Mouse (Mus musculus) induced T-regulatory cell, adult 2 months (primary cell): ENCODE data around the gene Tspan13.

Experiments
- DNase-seq: peaks from one replicate; pipeline ENCODE4 v3.0.0-alpha.2; 2012; ENCODE audit warnings: low read depth

The Tspan13 gene

GRCm38 (mm10) chr12:36042348-36042778 lies at the start of gene Tspan13:
TSS of gene Tspan13 (minus strand) at chr12:36042500.
- DNase-seq = peak; percentile 93

GRCm38 (mm10) chr12:36091964-36092363 lies 49.7 kb upstream of the Tspan13 start:
- no peak for DNase-seq

- no peak for DNase-seq
Measured at GRCm38 (mm10) chr12:36089221-36089620, 46.9 kb upstream of the Tspan13 start.

GRCm38 (mm10) chr12:36088804-36089203 lies 46.5 kb upstream of the Tspan13 start:
- DNase-seq = no peak

GRCm38 (mm10) chr12:36085380-36085779 lies 43.1 kb upstream of the Tspan13 start:
- DNase-seq = no peak

GRCm38 (mm10) chr12:36078101-36078899 lies 36.0 kb upstream of the Tspan13 start:
- DNase-seq = peak; percentile 14

- peak; percentile 31 for DNase-seq
Measured at GRCm38 (mm10) chr12:36072860-36073259, 30.6 kb upstream of the Tspan13 start.

- no peak for DNase-seq
Measured at GRCm38 (mm10) chr12:36070231-36070630, 27.9 kb upstream of the Tspan13 start.

GRCm38 (mm10) chr12:36067538-36067937 lies 25.2 kb upstream of the Tspan13 start:
- peak; percentile 47 for DNase-seq

- no peak for DNase-seq
Measured at GRCm38 (mm10) chr12:36065911-36066310, 23.6 kb upstream of the Tspan13 start.

- DNase-seq = no peak
Measured at GRCm38 (mm10) chr12:36057699-36058098, 15.4 kb upstream of the Tspan13 start.

GRCm38 (mm10) chr12:36050276-36050675 lies 8.0 kb upstream of the Tspan13 start:
- DNase-seq = no peak

- DNase-seq = no peak
Measured at GRCm38 (mm10) chr12:36047593-36047992, 5.3 kb upstream of the Tspan13 start.

GRCm38 (mm10) chr12:36046196-36046595 lies 3.9 kb upstream of the Tspan13 start:
- no peak for DNase-seq

GRCm38 (mm10) chr12:36044691-36045090 lies 2.4 kb upstream of the Tspan13 start:
- DNase-seq = no peak

GRCm38 (mm10) chr12:36041703-36042347 lies 475 bp downstream of the Tspan13 start:
- DNase-seq = peak; percentile 78

- no peak for DNase-seq
Measured at GRCm38 (mm10) chr12:36041281-36041589, 1.1 kb downstream of the Tspan13 start.

GRCm38 (mm10) chr12:36040571-36041280 lies 1.6 kb downstream of the Tspan13 start:
- peak; percentile 68 for DNase-seq

GRCm38 (mm10) chr12:36039541-36040084 lies 2.7 kb downstream of the Tspan13 start:
- peak; percentile 67 for DNase-seq

GRCm38 (mm10) chr12:36036776-36037175 lies 5.5 kb downstream of the Tspan13 start:
- DNase-seq = peak; percentile 75

GRCm38 (mm10) chr12:36036121-36036520 lies 6.2 kb downstream of the Tspan13 start:
- no peak for DNase-seq

GRCm38 (mm10) chr12:36035501-36035900 lies 6.8 kb downstream of the Tspan13 start:
- DNase-seq = no peak

- DNase-seq = no peak
Measured at GRCm38 (mm10) chr12:36032419-36032818, 9.9 kb downstream of the Tspan13 start.
